Mouse (Mus musculus): ENCODE measurements around the gene Dact2. TPM values are rescaled to one million over a fixed set of nuclear protein-coding genes. Genes with fewer than 3 reads are reported as not detected.

The Dact2 gene
- total RNA-seq, 2 experiments from 2014 or later: not detected

DNA sequence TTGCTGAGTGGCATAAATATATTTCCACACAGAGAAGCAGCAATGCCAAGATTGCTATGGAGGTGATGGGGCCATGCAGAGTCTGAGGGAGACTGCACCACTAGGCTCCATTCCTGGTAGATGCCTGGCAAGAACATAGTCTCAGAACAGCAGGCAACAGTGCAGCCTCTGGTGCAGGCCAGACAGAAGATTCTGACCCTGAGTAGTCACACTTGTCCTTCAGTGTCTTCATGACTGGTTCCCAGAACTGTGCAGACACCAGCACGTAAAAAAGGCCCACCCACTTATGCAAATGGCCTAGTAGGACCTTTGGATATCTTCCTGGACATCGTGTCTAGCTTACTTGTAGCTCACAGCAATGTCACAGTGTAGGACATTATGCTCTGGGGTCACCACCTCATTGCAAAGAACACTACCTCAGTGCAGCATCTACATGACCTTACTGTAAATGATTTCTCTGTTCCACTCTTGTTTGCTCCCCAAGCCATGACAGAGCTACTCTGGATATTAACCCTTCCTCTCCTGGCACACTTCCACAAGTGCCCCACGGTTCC is 9.9 kb upstream of the Dact2 start:
- no peak for ATAC-seq (ENCODE audit: poor library complexity, severe bottlenecking)

DNA sequence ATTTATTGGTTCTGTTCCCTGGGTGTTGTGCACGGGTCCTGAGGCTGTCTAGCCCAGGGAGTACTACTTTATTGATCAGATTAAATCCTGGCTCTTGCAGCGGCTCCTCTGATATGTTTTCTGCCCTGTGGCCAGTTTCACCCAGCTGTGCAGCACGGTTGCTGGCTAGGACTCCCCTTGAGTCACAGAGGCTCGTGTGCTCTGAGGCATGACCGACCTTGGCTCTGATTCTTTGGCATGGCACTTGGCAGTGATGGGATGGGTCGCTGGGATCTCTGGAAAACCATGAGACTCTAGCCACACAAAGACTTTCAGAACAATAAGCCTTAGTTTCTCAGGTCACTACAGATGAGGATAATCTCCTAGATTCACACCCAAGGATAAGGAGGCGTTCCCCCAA is 8.7 kb upstream of the Dact2 start:
- no peak for ATAC-seq (ENCODE audit: poor library complexity, severe bottlenecking)

DNA sequence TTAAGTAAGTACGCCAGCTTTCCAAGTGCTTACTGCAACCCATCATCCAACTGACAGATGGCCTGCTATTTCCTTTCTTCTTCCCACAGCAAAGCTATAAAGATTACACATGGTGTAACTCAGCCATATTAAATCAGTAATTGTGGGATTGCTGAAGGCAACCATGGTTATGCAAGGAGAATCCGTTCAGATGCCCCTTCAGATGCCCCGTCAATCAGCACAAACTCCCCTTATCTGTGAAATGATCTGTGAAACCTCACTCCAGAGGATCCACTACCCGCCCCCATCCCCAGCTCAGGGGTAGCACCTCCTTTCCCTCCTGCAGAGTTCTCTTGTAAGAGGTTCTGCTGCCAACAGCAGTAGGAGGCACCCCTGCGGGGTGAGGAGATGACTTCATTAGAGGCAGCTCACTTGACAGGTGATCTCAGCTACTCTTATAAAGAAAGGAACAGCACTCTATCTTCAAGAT is 3.0 kb upstream of the Dact2 start:
- no peak for ATAC-seq (ENCODE audit: poor library complexity, severe bottlenecking)

DNA sequence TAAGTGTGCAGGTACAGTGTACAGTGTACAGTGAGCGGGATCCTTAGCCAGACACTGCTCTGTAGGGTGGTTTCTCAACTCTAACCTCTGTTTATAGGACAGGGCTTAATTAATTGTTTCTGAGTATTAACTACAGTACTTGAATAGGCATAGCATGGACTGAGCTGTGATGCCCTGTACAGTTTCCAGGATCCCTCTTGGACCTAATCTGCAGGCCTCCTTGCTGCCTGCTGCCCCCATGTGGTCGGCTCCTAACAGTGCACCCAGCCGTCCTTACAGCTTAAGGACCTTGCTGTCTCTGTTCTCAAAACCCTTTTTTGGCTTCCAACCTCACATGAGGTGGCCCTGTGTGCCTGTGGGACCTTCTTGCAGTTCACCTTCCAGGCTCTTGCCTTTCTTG is 2.0 kb upstream of the Dact2 start:
- peak; percentile 47; the same call in 1 of the 2 replicates for ATAC-seq (ENCODE audit: poor library complexity, severe bottlenecking)

DNA sequence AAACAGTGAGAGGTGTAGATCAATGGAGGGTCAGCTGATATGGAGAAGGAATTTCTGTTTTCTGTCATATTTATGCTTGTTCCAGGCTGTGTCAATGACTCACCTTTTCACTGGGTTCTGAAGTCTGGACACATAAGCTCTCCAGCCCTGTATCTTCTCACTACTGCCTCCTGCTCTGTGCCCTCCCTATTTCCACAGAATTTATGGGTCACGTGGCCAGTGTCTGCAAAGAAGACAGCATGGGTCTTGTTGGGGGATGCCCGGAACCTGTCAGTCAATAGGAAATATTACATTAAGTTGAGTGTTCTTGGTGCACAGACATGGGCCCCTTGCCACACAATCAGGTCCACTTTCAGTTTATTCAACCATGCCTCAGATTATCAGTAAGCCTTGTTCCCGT is 1.1 kb upstream of the Dact2 start:
- no peak for ATAC-seq (ENCODE audit: poor library complexity, severe bottlenecking)

DNA sequence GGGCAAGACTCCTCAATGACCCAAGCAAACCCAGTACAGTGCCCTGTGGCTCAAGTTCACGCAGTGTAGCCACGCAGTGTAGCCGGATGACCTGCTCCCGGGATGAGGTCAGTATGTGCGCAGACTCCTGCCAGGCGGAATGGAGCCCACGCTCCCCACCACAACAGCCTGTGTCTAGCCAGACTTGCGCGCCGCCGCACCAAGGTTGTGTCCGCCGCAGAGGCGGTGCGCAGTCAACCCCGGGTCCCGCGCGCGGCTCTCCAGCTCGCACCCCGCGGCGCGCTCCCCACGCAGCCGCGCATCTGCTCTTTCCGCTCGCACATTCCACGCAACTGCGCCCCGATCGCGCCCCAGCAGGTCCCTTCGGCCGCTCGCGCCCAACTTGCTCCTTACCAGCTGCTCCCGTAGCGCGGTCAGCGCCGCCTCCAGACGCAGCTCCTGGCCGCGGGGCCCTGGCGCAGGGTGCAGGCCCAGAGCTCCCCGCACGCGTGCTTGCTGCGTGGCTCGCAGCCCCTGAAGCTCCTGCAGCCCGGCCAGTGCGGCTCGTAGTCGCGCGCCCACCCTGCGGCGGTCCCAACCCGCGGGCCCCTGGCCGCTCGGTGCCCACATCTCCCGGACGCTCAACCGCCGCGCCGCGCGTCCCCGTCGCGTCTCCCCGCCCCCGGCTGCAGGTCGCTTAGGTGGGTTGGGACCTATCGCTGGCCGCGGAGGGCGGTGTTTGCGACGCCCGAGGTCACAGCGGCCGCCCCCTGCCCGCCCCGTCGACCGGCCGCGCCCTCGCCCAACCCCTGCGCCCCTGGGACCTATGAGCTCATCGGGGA is 773 bp downstream of the Dact2 start:
- no peak for ATAC-seq (ENCODE audit: poor library complexity, severe bottlenecking)

DNA sequence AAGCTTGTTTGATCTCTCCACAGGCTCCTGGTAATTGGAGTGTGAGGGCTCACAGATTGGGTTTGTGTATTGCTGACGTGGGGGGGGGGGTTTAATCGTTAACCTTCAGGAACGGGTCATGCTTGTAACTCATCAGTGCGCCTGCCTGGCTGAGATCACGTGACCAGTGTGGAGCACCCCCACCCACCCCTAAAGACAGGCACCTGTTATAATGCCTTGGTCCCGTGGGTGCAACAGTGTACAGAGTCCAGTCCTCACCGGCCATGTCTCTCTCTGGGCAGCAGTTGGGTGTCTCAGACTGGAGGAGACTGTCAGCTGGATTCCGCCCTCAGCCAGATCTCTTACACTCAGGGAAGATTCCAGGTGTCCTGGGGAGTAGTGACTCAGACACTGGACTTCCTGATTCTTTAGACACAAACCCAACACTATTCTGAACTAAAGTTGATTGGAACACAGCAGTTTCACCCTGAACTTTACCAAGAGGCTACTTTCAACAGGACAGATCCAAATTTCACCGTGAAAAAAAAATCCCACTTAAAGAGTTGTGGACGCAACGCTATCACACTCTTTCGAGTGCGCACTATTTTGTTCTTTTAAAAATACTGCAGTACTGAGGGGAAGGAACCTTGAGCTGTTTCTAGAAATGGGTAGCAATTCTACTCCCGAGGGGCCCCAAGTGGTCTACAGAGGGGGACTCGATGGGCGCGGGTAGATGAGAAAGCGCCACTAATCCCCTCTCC is 1.6 kb downstream of the Dact2 start:
- ATAC-seq (ENCODE audit: poor library complexity, severe bottlenecking): no peak

DNA sequence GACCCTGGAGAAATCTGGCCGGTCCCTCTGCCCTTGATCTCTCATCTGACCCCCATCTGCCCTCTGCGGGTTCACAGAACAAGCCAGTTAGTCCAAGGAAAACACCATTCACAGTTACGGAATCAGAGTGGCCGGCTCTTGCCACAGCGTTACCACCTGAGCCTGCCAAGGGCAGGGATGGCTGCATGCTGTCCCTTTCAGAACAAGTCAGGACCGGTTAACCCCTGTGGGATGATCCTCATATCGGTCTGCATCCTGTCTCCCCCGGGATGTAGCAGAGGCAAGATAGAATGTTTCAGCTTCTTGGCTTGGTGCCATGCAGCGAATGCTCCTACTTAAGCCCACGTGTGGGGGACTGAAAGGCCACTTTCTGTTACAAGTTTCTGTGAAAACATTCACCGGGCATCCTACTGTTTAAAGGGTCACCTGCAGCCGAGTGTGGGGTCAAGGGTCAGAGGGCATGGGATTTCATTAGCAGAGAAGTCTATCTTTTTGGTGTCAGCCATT is 2.8 kb downstream of the Dact2 start:
- ATAC-seq (ENCODE audit: poor library complexity, severe bottlenecking): no peak

DNA sequence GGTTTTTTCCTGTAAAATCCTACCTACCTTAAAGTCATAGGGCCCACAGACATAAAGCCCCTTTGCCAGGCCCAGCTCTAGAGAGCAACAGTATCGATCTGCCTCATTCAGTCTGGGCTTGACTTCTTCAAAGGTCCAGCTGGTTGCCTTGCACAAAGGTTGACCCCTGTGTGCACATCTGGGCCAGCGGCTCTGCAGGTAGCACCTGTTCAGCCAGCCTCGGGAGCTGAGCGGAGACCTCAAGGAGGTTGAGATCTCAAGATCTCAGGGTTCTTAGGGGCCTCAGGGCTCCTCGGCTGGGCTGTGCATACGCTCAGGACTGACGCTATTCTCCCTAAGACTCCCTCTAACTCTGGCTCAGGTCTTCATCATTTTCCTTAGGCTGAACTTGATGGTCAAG is 3.9 kb downstream of the Dact2 start:
- no peak for ATAC-seq (ENCODE audit: poor library complexity, severe bottlenecking)

DNA sequence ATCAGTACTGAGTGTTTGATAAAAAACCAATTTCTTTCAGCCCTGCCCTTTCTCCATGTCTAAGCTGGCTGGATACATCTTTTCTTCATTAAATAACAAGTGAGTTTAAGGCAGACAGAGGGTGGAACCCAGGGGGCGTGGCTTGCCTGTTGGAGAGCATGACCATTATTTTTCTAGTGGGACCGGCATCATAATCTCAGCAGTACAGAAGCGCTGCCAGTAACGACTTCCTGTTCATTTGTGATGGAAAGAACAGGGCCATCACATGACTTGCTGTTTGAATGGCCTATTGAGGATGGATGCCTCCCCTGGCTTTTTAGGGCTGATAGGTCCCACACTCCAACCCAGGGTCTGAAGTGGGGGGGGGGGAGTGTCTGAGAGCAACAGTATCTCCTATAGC is 4.5 kb downstream of the Dact2 start:
- no peak for ATAC-seq (ENCODE audit: poor library complexity, severe bottlenecking)

DNA sequence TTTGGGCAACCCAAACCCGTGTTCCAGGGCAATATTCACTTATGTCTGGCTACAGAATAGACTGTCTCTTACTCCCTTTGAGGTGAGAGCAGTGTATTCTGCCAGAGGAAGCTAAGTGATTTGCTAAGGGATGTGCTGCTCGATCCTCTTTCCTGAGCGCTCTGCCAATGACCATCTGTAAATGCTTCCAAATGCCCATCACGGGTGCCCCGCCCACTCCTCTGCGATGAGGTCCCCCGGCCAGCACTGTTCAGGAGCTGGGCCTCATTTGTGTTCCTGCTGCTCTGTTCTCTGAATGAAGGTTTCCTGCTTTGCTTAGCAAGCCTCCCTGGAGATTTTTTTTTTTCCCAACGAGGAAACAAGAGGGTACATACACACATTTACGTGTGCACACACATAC is 11.2 kb downstream of the Dact2 start:
- ATAC-seq (ENCODE audit: poor library complexity, severe bottlenecking): no peak

DNA sequence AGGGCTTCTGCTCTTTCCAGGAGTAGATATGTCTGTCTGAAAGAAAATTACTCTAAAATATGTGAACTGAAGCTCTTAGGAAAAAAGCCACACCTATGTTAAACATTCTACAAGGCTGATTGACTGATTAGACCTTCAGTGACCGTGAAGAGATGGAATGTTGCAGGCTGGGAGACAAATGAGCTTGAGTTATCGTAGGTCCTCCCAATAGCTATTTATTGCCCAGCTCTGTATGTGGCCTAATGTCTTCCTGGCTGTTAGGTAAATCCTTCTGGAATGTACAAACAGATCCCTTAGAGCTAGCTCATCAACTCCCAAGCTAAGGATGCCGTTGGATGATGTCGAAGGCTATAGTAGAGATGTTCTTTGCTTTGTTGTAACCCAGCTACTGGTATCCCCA is 11.7 kb downstream of the Dact2 start:
- ATAC-seq (ENCODE audit: poor library complexity, severe bottlenecking): no peak

DNA sequence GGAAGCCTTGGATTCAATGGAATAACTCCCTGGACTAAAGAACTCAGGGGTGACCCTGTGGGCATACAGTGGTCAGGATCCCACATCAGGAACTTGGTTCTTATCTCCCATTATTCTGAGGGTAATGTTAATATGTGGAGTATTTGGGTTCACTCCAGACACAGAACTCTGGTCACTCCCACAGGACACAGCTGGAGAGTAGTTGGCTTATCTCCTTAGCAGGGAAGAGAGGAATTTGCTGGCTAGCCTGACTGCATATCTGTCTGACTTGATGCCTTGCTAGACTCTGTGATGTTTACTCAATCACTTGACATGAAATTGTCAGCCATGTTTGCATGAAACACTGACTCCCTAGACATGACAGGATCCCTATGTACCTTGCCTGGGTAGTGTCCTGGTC is 15.6 kb downstream of the Dact2 start:
- ATAC-seq (ENCODE audit: poor library complexity, severe bottlenecking): no peak

DNA sequence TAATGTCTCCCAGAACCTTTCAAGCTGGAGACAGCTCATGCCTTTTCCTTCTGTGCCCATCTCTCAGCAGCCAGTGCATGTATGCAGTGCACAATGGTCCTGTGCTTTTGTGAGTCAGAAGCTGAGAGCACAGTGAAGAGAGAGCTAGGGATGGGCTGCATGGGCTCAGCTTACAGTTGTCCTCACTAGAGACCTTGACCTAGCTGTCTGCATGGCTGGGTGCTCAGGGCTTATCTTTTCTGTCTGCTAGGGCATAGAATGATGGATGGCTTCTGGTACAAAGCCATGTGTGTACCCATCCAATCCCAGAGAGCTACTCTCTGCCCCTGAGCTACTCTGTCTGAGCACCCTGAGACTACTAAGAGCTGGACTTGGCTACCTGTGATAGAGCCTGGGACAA is 17.0 kb downstream of the Dact2 start:
- ATAC-seq (ENCODE audit: poor library complexity, severe bottlenecking): no peak

DNA sequence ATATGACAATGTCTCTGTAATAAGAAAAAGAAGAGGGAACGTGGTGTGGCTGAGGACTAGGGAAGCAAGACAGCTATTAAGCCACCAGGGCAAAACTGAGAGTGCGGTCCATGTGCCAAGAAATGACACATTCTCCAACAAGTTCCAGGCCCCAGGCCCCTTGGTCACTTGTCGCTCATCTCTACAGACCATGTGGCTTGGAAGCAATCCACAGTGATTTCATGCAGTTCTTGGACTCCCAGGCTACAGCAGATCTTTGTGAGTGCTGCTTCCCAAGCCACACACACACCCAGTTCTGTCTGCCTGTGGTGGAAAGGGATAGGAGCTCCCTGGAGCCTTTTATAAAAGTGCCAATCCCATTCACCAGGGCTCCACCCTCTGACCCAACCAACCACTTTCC is 17.9 kb downstream of the Dact2 start:
- no peak for ATAC-seq (ENCODE audit: poor library complexity, severe bottlenecking)

DNA sequence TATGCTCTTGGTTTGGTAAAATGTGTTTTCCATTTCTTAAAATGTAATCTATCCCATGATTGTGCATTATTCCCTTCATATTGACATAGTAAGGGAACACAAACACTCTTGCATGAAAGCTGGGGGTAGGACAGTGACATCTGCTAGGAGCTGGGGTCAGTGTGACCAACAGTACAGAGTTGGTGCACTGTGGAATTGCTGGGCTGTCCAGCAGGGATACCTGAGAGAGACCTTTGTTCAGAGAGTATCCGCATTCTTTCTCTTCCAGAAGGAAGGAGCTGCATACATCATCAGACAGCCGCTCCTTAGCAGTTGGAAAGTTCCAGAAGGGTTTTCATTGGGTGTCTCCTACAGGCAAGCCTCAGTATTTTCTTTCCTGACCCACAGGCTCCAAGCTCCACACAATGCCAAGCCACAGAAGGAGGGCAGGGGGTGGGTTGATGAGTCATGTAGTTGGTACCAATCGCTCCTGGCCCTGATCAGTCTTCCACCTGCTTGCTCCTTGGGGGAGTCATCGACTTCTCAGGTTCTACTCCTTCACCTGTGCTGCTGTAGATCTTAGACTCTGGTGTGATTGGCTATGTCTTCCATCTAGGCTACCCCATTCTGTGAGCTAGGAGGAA is 19.8 kb downstream of the Dact2 start:
- no peak for ATAC-seq (ENCODE audit: poor library complexity, severe bottlenecking)

DNA sequence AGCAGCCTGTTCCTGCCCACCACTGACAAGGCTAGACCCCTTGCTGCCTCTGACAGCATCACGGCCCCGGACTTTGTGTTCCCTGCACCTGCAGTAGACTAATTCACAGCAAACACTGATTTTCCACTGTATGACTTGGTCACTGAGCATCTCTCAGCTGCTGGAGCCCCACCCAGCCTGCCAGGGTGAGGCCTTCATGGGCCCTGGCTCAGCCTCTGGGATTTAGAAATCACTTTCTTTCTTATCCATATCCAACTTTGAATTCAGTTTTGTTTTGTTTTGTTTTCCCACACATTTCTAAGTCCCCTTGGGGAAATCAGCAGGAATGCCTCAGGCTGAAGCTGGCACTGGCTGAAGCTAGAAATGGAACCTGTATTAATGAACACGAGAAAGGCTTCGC is 20.4 kb downstream of the Dact2 start:
- no peak for ATAC-seq (ENCODE audit: poor library complexity, severe bottlenecking)

DNA sequence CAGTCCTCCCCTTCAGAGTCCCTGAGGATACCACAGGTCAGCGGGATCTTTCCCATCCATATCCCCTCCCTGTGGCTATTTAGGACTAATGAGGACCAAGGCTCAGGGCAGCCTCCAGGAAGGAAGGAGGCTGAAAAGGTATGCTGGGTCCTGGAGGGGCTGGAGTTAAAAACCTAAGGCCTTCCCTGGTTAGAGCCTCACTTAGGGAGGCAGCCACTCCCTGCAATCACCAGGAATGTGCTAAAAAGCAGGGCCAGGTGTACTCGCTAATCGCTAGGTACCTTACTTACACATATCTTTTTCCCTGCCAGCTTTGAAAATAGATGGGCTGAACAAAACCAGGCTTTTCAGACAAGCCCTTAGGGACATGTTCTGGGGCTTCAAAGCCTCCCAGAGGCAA is 21.2 kb downstream of the Dact2 start:
- no peak for ATAC-seq (ENCODE audit: poor library complexity, severe bottlenecking)

DNA sequence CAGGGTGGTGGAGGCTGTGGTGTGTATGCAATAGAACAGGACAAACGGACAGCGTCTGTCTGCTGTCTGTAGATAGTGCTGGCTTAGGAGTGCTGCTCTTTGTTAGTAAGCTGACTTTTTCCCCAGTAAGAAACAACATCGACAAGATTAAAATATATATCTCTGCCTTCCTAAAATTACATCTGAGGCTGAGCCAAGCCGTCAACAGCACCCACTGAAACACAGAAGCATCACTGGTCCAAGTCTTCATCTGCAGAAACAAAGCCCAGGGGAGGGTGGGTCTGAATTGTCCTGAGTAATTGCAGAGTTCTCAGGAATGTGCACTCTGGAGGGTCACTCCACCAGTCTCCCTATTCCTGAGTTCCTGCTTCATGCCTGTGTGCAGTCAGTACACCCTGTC is 25.2 kb downstream of the Dact2 start:
- ATAC-seq (ENCODE audit: poor library complexity, severe bottlenecking): no peak

DNA sequence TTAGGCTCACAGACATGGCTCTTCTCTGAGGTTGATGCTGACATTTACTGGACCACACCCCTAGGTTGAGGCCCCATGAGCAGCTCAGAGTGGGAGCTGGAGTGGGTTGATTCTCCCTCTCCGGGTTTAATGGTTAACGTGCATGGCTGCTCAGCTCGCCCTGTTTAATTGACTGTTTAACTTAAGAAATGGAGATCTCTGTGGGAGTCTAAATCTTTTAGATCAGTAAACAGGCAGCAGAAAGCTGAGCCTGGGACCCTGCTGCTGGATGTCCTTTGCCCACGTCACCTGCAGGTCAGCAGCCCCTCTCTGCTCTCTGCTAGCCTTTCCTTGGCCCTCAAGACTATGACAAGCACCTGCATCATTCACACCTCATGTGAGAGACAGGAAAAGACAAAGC is 25.6 kb downstream of the Dact2 start:
- no peak for ATAC-seq (ENCODE audit: poor library complexity, severe bottlenecking)

DNA sequence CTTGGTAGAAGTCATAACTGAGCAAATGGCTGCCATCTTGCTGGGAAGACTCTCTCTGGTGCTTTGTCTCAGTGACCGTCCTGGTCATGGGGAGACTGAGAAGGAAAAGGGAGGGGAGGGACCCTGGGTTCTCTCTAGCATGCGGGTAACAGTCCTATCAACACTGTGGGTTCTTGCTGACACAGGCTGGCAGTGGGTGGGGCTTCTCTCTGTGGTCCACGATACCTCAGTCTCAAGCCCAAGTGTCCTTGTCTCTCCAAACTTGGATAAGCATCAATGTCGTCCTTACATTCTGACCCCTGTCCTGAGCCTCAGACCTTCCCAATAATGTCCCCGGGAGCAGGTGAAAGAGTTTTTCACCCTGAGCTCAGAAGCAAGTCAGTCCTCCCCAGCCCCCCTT is 26.1 kb downstream of the Dact2 start:
- ATAC-seq (ENCODE audit: poor library complexity, severe bottlenecking): no peak

Measured in megakaryocyte, adult 5-6 weeks (primary cell).